Mouse (Mus musculus): ENCODE measurements around the gene Utrn.

Gene Utrn

DNA sequence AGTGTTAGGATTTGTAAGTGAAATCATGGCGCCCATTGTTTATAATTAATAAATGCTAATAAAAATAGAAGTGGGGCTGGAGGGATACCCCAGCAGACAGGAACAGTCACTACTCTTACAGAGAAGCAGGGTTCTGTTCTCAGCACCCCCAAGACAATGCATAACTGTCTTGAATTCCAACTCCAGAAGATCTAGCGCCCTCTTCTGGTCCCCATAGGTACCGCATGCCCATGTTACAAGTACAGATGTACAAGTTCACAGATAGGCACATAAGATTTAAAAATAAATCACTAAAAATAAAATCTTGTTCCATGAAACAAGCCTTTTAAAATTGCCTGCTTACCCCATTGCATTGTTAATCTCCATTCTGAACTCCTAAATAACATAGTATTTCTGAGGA lies 168.6 kb downstream of the Utrn start:
- peak; percentile 67 for DNase-seq (ENCODE audit: low read depth, low spot score)

DNA sequence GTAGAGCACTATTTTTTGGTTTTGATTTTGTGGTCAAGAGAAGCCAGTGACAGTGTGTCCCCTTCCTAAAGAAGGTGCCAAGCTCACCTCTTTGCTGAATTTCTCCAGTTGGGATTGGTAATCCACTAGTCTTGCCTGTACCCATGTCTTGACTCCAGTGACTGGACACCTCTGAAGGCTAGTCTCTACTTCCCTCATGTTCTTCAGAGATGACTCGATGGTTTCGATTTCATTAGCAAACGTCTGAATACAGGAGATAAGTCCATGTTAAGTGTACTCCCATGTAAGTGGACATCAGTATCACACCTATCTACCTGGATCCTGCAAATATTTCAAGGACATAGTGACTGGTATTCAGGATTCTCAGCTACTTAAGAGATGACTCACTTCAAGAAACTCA lies 171.3 kb downstream of the Utrn start:
- no peak for DNase-seq (ENCODE audit: low read depth, low spot score)

DNA sequence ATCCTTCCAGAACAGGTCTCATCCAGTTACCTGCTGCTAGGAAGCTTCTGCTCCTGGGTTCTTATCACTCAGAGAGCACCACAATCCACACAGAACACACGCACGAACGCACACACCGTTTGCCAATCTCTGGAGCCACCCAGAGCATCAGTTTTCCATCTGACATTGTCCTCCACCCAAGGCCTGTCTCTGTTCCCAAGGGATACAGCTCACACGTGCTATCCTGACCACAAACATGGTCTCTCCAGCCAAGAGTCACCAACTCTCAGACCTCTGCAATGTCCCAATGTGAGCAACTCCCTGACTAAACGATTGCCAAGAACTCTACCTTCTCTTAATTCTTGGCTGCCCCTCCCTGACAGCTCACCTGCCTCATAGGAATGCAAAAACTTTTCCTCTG lies 172.5 kb downstream of the Utrn start:
- no peak for DNase-seq (ENCODE audit: low read depth, low spot score)

DNA sequence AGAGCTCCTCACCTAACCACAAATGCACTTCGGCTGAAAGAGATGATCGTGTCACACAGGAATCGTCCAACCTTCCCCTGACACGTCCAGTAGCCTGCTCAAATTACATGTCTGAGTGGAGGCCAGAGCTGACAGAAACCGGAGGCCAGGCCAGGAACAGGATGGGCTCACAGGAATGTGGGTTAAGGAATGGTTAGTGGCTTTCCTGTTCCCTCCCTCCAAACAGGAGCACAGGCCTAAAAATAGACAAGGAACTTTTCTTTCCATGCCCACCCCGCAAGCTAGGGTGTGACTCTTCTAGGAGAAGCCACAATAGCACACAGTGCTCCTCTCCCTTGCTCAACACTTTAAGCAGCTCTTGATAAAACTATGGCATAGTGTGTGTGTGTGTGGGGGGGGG lies 174.4 kb downstream of the Utrn start:
- peak; percentile 57 for DNase-seq (ENCODE audit: low read depth, low spot score)

DNA sequence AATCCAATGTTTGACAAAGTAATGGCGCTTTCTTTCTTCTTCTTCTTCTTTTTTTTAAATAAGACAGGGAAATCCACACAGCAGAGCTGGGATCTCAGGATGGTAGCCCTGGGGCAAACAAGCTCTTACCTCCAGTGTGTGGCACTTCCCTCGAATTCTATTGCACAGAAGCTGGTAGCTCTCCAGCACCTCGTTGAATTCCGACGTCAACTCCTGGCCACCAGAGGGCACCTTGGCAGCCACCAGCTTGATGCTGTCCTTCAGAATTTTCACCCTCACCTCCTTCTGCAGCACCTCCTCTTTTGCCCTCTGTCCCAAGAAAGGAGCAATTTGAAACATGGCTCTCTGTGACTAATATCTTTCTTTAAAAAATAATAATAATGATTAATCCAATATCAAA lies 178.6 kb downstream of the Utrn start:
- DNase-seq (ENCODE audit: low read depth, low spot score) = peak; percentile 61

DNA sequence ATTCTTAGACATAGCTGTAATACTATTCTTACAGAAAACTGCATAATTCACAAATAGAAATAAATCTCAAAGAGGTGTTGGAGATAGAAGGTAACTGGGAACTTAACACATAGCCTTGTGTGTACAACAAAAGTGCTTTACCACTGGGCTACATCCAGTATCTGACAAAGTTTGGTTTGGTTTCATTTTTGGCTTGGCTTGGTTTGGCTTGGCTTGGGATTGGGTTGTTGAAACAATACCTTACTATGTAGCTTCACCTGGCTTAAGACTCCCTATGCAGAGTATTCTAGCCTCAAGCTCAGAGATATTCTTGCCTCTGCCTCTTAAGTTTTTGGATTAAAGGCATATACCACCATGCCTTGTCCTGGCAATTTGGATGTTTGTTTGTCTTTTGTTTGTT lies 183.5 kb downstream of the Utrn start:
- no peak for DNase-seq (ENCODE audit: low read depth, low spot score)

DNA sequence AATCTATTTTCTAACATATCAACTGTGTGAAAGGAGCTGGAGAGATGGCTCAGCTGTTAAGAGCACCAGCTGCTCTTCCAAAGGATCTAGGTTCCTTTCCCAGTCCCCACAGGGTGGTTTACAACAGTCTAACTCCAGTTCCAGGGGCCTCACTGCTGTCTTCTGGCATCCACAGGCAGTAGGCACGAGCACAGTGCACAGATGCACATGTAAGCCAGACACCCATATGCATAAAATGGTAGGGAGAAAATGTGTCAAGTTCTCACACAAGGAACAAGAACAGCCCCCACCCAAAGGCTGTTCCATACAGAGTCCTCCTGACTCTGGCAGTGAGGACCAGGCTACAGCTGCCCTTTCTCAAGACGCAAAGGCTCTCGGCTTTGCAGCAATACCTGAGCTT lies 185.1 kb downstream of the Utrn start:
- no peak for DNase-seq (ENCODE audit: low read depth, low spot score)

DNA sequence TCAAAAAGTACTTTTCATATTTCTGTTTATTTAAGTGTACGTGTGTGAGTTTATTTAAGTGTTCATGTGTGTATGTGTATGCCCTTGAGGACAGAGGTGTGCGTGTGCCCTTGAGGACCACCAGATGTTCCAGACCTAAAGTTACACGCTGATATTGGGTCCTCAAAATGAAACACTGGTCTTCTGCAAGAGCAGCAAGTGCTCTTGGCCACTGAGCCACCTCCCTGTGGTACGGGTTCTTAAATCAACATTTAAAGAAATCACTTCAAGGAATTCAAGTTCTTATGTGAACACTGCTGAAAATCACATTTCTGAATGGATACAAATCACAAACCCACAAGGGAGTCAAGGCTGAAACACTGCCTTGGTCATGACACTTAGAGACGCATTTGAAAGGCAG lies 195.9 kb downstream of the Utrn start:
- no peak for DNase-seq (ENCODE audit: low read depth, low spot score)

DNA sequence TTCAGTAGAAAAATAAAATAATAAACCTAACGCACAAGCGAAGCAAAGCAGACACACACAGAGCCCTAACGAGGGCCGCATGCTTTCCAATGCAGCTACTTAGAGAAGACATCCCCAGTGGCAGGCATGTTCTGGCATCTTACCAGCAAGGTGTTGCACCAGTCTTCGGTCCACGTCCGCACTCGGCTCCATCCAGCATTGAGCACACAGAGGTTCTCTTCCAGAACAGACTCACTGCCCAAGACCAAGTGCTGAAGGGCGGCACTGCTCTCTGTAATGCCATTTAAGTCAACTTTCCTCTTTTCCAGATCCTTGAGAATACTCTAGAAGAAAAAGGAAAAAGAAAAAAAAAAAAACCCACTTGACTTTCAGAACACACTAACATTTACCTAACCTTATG lies 197.6 kb downstream of the Utrn start:
- no peak for DNase-seq (ENCODE audit: low read depth, low spot score)

DNA sequence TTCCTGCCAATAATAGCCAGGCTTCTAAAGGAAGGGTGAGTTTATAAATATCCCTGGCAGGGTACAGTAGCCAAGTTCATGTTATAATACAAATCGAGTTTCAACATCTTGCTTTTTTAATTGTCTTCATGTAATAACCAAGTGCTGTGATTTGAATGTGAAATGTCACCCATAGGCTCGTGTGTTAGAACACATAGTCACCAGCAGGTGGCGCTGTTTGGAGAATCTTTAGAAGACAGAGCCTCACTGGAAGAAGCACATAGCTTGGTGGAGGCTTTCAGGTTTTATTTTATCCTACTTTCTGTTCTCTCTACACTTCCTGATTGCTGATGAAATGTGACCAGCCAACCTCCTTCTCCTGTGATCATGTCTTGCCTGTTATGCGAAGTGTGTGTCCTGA lies 207.1 kb downstream of the Utrn start:
- peak; percentile 63 for DNase-seq (ENCODE audit: low read depth, low spot score)

DNA sequence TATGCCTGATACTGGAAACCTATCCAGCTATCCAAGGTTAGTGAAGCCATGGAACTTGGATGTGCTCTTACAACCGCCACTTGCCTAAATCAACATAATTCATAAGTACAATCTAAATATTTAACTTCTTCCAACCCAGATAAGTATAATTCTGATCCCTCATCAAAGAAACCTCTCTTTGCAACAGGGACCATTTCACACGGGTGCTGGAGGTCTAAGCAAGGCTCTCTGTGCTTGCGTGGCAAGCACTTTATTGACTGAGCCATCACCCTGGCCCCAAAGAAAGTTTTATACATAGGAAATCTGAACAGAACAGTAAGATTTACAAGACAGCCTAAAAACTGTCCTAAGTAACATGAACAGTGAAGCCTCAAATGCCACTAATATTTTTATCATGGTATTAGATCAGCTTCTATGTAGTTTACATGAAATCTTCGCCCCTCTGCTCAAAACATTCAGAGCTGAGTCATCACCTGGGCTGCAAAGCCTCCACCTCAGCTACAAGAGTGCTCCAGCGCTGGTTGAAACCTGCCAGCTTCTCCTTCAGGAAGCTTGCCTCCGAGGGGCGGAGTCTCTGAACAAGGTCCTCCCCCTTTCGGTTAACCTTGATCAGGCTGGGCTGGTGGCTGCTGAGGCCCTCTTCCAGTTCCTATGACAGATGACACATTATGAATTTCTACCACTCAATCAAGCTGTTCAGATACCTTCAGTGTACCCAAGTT lies 211.0 kb downstream of the Utrn start:
- peak; percentile 56 for DNase-seq (ENCODE audit: low read depth, low spot score)

DNA sequence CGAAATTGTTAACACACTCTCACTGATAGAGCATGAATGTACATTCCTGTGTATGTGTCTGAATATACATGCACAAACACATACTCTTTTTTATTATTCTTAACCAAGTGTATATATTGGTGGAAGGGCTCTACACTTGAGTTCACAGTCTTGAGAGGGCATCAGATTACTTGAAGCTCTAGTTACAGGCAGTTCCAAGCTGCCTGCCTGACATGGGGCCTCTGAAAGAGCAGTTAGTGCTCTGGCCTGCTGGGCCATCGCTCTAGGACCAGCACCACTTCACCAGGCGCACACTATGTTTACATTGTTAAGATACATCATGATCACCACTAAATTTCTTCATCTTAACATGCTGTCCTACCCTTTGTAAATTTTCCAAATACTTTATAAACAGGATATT lies 216.2 kb downstream of the Utrn start:
- DNase-seq (ENCODE audit: low read depth, low spot score) = no peak

DNA sequence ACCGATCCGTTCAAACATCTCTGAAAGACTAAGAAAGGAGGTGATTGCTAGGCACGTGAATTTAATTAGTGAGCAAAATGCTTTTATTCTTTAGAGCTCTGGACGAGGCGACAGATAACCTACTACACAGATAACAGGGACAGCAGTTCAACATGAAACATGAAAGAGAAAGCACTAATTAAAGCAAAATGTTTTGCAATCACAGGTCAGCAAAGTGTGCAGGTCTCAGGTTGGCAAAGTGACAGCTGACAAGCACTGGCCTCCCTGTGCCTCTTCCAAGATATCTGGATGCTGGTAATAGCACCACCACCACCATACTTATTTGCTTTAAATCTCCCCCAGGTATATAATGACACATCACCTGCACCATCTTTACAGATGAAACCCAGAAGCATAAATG lies 223.0 kb downstream of the Utrn start:
- DNase-seq (ENCODE audit: low read depth, low spot score) = no peak

DNA sequence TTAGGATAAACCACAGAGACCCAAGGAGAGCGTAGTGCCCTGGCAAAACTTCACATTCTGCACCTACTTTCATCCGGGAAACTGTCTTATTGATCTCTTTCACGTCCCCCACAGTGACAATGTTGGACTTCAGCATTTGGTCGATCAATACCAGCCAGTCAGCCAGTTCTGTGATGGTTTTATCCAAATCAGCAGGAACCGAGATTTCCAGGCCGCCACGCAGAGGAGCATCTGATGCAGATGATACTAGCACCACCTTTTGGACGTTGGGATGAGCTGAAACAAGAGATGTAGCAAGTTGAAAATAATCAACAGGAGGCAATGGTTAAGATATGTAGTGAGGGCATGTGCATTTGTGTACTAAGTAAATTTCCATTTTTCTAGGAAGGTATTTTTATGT lies 225.8 kb downstream of the Utrn start:
- no peak for DNase-seq (ENCODE audit: low read depth, low spot score)

DNA sequence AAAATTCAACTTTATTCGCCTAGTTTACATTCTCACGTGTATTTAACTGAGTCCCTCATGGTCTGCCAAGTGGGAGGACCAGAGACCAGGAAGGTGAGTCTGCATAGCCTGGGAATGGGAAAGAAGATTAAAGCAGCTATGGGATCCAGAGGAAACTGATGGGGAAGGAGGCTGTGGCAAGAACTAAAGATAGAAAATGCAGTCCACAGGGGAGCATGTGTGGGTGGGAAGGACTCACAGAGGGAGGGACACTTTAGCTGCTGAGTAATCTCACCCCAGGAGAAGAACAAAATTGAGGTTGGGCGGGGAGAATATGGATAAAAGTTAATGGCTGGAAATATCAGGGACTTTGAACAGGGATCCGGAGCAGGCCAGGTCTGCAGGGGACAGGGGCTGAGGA lies 229.5 kb downstream of the Utrn start:
- no peak for DNase-seq (ENCODE audit: low read depth, low spot score)

DNA sequence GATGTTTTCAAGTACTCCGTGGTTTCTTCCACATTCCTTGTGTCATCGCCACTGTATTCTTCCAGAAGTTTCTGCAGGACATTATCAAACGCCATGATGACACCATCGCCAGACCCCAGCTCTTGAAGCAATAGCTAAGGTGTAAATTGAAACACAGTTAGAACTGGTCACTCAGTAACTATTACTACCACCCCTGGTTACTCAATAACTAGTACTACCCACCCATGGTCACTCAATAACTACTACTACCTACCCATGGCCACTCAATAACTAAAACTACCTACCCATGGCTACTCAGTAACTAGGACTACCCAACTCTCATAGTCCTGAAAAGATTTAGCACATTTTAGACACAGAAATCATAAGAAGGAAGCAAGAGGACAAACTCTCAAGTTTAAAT lies 235.2 kb downstream of the Utrn start:
- DNase-seq (ENCODE audit: low read depth, low spot score) = no peak

DNA sequence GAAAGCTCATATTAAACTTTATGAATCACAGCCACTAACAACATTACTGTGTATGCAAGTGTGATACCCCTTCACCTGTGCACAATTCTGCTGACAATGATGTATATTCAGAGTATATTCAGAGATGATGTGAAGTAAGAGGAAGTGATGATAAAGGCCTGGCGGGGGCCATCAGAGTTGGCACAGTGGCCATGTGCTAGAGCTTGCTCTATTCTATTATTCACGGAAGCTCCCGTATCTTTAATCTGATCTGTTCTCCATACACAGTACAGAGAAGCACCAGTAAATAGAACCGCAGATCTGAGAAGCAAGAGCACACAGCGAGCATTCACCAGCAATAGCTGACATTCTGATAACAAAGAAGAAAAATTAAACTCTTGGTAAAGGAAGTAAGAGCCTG lies 238.2 kb downstream of the Utrn start:
- DNase-seq (ENCODE audit: low read depth, low spot score) = no peak

DNA sequence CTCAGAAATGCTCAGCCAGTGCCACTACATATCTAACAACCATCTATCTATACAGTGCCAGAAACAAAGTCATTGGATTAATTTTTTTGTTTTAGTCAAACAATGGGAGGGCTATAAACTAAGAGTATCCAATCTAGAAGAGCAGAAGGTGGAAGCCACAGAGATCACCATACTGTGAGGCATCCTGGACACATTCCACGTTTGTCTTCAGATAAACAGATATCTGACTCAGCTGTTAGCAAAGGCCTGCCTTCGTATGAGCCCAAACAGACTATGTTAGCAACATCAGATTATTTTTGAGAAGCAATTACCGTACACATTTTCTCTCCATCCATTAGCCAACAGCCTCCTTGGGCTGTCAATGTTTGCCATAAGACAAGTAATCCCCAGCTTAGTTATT lies 250.8 kb downstream of the Utrn start:
- no peak for DNase-seq (ENCODE audit: low read depth, low spot score)

DNA sequence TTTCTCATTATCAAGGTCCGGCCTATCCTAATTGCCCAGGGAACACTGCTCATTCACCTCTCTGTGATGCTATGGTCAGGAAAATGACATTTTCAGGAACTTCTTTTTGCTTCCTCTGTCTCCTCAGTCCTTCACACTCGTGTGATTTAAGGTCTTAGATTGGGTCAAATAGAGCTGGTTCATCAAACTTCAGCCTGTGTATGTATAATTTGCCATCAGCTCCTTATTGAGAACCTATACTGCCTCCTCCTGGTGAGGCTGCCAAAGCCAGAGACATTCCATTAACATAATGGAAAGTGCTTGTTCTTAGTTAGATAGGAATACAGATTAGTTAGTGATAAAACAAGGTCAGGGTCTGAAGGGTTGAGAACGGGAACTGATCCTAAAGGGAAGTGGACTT lies 253.4 kb downstream of the Utrn start:
- peak; percentile 61 for DNase-seq (ENCODE audit: low read depth, low spot score)

DNA sequence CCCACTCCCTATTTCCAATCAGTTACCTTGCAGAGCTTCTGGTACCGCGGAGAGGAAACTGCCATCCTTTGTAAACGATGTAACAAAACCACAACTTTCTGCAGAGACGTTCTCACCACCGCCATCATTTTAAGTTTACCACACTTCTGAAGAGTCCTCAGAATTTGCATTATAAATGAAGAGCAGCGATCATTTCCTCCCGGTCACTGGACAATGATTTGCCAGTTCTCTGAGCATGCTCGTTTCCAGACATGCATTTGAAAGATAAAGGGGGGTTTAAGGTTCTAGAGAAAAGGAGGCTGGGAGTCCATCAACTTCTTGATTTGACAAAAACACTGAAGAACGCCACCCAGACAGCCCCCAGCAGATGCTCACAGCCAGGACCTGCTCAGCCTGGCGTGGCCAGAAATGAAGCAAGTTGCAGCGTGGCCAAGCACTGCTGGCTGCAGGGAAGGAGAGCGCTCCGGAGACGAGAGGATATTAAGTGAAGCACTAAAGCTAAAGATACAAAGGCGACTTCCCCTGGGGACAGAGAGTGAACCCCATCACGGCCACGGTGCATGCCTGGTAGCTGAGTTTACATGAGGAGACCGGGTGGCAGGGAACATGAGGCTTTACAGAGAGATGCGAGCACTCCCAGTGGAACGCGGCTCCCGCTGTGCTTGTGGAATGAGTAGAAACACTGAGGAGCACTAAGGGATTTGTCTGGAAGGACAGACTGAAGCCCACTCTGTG lies 254.5 kb downstream of the Utrn start:
- DNase-seq (ENCODE audit: low read depth, low spot score) = peak; percentile 96

DNA sequence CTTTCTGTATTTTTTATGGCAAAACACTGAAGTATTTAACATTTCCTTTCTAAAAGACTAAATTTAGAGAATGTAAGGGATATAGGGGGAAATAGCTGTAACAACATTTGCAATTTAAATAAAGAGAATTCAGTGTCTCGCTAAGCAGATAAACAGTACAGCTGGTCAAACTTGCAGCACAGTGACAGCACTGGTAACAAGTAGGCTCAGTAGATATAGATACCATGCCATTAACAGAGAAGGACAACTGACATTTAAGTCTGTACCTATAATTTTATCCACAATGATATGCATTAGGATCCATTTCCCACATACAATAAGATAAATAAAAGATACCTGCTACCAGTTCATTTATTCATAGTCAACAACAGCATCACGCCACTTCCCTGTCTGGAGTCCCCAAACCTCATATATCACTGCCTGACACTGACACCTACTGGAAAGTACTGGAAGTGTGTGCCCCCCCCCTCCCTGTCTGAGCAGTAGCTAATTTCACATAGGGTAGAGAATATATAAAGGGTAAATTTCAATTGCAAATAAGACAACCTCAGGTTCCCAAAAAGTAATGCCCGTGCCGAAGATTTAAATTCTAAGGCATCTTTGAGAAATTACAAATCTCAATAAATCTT lies 256.8 kb downstream of the Utrn start:
- DNase-seq (ENCODE audit: low read depth, low spot score) = peak; percentile 69

DNA sequence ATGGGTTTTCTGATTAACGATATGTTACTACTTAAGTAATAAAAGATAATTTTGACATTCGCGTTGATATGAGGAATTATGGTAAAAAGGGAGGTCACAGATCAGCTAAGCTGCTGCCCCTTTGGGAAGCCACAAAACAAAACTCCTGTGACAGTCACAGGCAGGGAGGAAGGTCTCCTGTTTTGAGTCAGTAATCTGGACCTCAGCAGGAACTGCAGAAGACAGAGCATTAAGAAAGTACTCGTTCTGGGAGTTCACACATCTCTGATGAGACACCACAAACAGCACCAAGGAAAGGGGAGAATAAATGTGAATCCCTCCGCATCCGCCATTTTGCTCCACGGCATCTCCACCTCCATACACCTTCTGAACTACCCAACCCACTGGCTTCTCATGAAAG lies 259.3 kb downstream of the Utrn start:
- peak; percentile 60 for DNase-seq (ENCODE audit: low read depth, low spot score)

DNA sequence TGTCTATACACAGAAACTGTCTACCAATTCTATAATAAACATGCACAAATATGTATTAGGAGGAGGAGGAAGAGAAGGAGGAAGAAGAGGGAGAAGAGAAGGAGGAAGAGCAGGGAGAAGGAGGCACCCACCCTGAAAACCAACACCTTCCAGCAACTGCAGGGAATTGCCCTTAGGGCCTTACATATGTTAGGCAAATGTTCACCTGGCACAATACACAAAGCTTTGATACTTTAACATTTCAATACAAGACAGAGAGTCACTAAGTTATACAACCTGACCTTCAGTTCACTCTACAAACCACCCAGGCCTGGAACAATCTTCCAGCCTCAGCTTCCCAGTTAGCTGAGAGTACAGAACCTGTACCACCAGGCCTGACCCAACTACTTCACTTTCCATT lies 260.5 kb downstream of the Utrn start:
- peak; percentile 89 for DNase-seq (ENCODE audit: low read depth, low spot score)

Measured in R1 (cell line).